Mouse (Mus musculus) frontal cortex, postnatal 25 days (tissue): ENCODE data around the gene Mark3.
A peak's percentile ranks its signal among the peaks of the same experiment; 100 is the strongest.
"Not testable (repeated sequence)": the region's sequence is repeated elsewhere in the genome, so short reads cannot be mapped to it uniquely, and the experiment has no call there.

ENCODE experiments used
- DNase-seq, 2 experiments: peaks; one replicate each; pipeline ENCODE4 v3.0.0; 2022; ENCODE audit warnings: low spot score in 2 of 2

The Mark3 gene

GRCm38 (mm10) chr12:111648061-111648645, 73.8 kb downstream of the Mark3 start:
- peak; percentile 64 to 66 for DNase-seq

GRCm38 (mm10) chr12:111652953-111653352, 78.6 kb downstream of the Mark3 start:
- no peak for DNase-seq

- DNase-seq = peak; percentile 64 to 67
Measured at GRCm38 (mm10) chr12:111653434-111653833, 79.1 kb downstream of the Mark3 start.

- DNase-seq = no peak
Measured at GRCm38 (mm10) chr12:111655695-111656094, 81.4 kb downstream of the Mark3 start.

GRCm38 (mm10) chr12:111659331-111659730, 85.0 kb downstream of the Mark3 start:
- no peak for DNase-seq

- DNase-seq = no peak
Measured at GRCm38 (mm10) chr12:111660628-111661027, 86.3 kb downstream of the Mark3 start.

- not testable (repeated sequence) for DNase-seq
Measured at GRCm38 (mm10) chr12:111661554-111661953, 87.2 kb downstream of the Mark3 start.

- DNase-seq = no peak
Measured at GRCm38 (mm10) chr12:111663228-111664143, 89.2 kb downstream of the Mark3 start.

- no peak for DNase-seq
Measured at GRCm38 (mm10) chr12:111664144-111664634, 89.9 kb downstream of the Mark3 start.

- no peak for DNase-seq
Measured at GRCm38 (mm10) chr12:111665041-111665880, 90.9 kb downstream of the Mark3 start.

- DNase-seq = peak in 1 of 2 experiments; percentile 58
Measured at GRCm38 (mm10) chr12:111666380-111666779, 92.1 kb downstream of the Mark3 start.

- no peak for DNase-seq
Measured at GRCm38 (mm10) chr12:111667421-111667820, 93.1 kb downstream of the Mark3 start.

GRCm38 (mm10) chr12:111668457-111668912, 94.2 kb downstream of the Mark3 start:
- peak; percentile 96 for DNase-seq

- no peak for DNase-seq
Measured at GRCm38 (mm10) chr12:111669000-111669788, 94.9 kb downstream of the Mark3 start.

- no peak for DNase-seq
Measured at GRCm38 (mm10) chr12:111669961-111670360, 95.6 kb downstream of the Mark3 start.

GRCm38 (mm10) chr12:111670371-111670971, 96.1 kb downstream of the Mark3 start:
- DNase-seq = peak in 1 of 2 experiments; percentile 56

- no peak for DNase-seq
Measured at GRCm38 (mm10) chr12:111670976-111671375, 96.7 kb downstream of the Mark3 start.

GRCm38 (mm10) chr12:111671431-111671902, 97.1 kb downstream of the Mark3 start:
- DNase-seq = peak; percentile 64 to 65

- DNase-seq = peak; percentile 89 to 90
Measured at GRCm38 (mm10) chr12:111672176-111672575, 97.9 kb downstream of the Mark3 start, which contains the start of gene Ckb. TSS of gene Ckb (minus strand) at chr12:111672338.

- no peak for DNase-seq
Measured at GRCm38 (mm10) chr12:111672581-111672980, 98.3 kb downstream of the Mark3 start.
